Mouse (Mus musculus): Measurements from ENCODE around the gene Slc24a5.
"Not testable (repeated sequence)": the region's sequence is repeated elsewhere in the genome, so short reads cannot be mapped to it uniquely, and the experiment has no call there.

The Slc24a5 gene

GRCm38 (mm10) chr2:125067894-125068293, at the start of gene Slc24a5:
Slc24a5 (plus strand) TSS chr2:125068124.
- no peak for DNase-seq (ENCODE audit: low spot score in 2 of 2)

GRCm38 (mm10) chr2:125024386-125024785, 43.5 kb upstream of the Slc24a5 start:
- no peak for DNase-seq (ENCODE audit: low spot score in 2 of 2)

- DNase-seq (ENCODE audit: low spot score in 2 of 2) = no peak
Observed at GRCm38 (mm10) chr2:125026358-125027000, 41.4 kb upstream of the Slc24a5 start.

DNA sequence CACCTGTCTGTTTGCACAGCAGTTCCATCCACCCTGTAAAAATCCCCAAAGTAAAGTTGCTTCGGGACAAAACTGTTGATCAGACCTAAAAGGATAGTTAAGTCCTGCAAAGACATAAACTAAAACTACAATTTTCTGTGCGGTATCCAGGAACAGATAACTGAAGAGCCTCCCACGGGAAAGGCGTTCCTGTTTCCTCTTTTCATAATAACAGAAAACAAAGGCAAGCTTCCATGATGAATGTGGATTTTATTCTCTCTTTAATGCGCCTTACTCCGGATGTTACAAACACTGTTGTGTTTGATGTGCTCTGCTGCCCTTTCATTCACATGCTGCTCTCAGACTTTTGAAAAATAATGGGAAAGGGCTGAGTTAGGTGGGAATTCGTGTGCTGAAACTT, 37.3 kb upstream of the Slc24a5 start:
- no peak for DNase-seq (ENCODE audit: low spot score in 2 of 2)

GRCm38 (mm10) chr2:125031111-125031510, 36.8 kb upstream of the Slc24a5 start:
- no peak for DNase-seq (ENCODE audit: low spot score in 2 of 2)

DNA sequence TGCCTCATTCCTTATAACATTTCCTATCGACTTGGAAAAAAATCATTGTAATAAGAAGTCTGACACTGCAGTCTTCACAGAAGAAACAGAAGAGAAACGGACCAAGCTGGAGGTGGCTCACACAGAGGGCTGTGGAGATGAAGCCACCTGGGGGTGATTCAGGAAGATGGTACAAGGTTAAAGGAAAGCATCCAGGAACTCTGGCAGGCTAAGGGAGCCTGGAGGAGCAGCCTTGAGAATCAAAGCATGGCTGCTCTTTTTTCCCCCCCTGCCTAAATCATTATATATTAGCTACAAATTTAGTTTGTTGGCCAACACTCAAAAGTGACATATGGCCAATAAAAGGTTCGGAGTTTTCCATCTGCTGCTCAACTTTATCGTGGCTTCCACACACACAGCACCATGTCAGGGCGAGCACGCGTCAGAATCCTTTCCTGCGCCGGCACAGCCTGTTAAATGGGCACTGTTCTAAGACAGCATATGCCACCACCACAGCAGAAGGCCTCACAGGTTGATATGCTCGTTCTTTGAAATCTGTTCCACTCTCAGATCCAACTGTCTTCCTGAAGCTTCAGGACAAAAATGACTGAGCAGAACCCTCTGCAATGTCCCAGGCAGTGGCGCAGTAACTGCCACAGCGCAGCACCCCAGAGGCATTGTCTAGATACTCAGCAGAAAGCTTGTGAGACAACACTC, 36.2 kb upstream of the Slc24a5 start:
- no peak for DNase-seq (ENCODE audit: low spot score in 2 of 2)

DNA sequence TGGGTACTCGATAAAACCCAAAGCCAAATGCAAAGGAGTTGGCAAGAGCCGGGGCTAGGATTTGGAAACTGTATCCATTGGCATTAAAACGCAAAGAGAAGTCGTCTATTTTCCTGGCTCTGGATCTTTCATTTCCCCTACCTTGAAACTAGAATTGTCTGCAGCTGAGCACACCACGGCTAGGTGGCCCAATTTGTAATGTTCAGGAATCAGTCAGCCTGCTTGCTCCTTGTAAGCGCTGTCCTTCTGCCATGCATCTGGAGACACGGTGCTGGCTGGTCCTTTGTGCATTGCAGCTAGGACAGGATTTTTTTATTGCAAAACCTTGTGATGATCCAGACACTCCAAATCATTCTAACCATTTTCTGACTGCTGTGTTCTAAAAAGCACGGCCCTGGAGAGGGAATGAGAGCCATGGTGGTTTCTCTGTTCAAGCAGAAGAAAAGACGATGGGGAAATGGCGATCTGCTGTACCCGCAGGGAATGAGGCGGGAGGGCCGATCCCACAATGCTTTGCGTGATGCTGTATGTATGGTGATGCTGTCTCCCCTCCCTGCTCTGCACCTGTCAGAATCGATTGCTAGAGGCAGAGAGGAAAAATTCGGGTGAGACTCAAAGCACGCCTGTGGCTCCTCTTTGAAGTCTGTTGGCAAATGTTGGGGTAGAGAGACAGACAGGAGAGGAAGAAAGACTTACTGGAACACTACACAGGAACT, 35.5 kb upstream of the Slc24a5 start:
- DNase-seq (ENCODE audit: low spot score in 2 of 2) = no peak

GRCm38 (mm10) chr2:125033042-125033743, 34.7 kb upstream of the Slc24a5 start:
- no peak for DNase-seq (ENCODE audit: low spot score in 2 of 2)

GRCm38 (mm10) chr2:125055316-125055903, 12.5 kb upstream of the Slc24a5 start:
- DNase-seq (ENCODE audit: low spot score in 2 of 2) = no peak

- DNase-seq (ENCODE audit: low spot score in 2 of 2) = no peak
Observed at GRCm38 (mm10) chr2:125057250-125057815, 10.6 kb upstream of the Slc24a5 start.

GRCm38 (mm10) chr2:125061451-125061850, 6.5 kb upstream of the Slc24a5 start:
- no peak for DNase-seq (ENCODE audit: low spot score in 2 of 2)

DNA sequence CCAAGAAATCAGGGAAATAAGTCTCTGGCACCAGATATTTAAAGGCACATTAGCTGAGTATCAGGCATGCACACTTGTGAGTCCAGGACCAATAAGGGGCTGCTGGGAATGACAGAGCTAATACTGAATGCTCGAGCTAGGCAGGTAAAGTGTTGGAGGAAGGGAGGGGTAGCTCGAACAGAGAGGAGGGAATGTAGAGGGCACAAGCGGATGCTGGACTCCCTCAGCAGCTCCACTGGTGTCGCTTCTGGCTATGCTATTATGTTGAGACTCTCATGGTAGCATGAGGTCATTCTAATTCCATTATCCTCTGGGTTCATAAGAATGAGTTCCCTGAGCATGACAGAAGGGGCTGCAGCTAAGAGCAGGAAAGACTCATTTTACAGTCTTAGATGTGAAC, 5.0 kb upstream of the Slc24a5 start:
- no peak for DNase-seq (ENCODE audit: low spot score in 2 of 2)

GRCm38 (mm10) chr2:125067373-125067772, 551 bp upstream of the Slc24a5 start:
- no peak for DNase-seq (ENCODE audit: low spot score in 2 of 2)

GRCm38 (mm10) chr2:125068696-125069095, 772 bp downstream of the Slc24a5 start:
- DNase-seq (ENCODE audit: low spot score in 2 of 2) = no peak

DNA sequence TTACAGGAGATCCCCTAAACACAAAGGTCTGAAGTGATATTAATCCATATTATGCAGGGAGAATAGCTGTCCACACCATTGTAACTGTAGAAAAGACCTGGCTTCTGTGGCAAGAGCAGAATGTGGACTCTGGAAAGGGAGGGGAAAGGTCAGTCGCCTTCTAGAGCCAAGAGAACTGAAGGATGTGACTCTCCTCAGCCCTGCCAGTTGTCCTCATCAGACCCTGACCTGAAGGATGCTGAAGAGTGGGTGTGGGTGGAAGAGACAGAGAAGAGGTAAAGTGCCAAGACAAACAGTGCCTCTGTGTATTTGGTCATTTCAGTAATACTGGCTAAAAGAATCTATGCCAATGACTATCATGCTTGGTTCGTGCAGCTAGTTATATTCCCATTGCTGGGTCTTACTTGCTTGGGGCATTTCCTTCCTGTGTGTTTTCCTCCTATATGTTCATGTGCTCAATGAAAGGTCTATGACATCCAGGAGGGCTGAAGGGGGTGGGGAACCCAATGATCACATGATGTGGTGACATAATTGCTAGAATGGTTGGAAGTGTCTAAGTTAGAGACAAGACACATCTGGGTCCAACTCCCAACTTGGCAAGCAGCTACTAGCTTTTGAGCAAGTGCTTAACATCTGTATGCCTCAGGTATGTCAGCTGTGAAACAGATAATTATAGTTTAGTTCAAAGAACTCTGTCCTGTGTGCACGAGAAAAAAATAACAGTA, 5.3 kb downstream of the Slc24a5 start:
- no peak for DNase-seq (ENCODE audit: low spot score in 2 of 2)

- no peak for DNase-seq (ENCODE audit: low spot score in 2 of 2)
Observed at GRCm38 (mm10) chr2:125083879-125084278, 16.0 kb downstream of the Slc24a5 start.

GRCm38 (mm10) chr2:125088757-125089156, 20.8 kb downstream of the Slc24a5 start:
- DNase-seq (ENCODE audit: low spot score in 2 of 2) = no peak

DNA sequence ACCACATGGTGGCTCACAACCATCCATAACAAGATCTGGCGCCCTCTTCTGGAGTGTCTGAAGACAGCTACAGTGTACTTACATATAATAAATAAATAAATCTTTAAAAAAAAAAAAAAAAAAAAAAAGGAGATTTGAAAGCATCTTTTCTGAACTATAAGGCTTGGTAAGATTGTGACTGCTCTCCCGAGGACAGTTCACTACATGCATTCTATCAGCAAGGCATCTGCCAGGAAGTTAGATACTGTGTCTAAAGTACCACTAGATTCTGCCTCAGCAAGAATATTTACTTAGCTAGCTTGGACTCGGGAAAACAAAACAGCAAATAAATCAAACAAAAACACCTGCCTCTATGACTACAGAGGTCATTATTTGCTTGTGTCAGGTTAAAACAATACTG, 24.2 kb downstream of the Slc24a5 start:
- not testable (repeated sequence) for DNase-seq (ENCODE audit: low spot score in 2 of 2)

- DNase-seq (ENCODE audit: low spot score in 2 of 2) = not testable (repeated sequence)
Observed at GRCm38 (mm10) chr2:125104491-125104890, 36.6 kb downstream of the Slc24a5 start.

- DNase-seq (ENCODE audit: low spot score in 2 of 2) = not testable (repeated sequence)
Observed at GRCm38 (mm10) chr2:125106536-125106935, 38.6 kb downstream of the Slc24a5 start.
